Mouse (Mus musculus): ENCODE measurements at regions not wholly inside any gene's neighbourhood (a gene's known extent, or its start where the extent isn't known, plus 50 kb on each side); places are given as distances from the start of the nearest gene placed in this dataset.

DNA sequence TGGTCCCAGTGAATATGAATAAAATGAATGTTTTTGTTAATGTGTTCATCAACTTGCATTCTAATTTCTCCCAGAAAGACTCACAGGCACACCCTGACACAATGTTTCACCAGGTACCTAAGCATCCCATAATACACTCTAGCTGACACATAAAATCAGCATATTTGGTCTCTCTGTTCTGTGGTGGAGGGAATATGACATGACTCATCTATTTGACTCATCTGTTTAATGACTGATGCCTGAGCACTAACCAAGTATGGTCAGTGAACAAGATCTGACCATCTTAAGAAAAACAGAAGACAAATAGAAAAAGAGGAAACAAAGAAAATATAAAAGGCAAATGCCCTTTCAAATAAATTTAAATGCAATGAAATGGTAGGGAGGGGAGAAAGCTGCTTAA is 367.0 kb upstream of the Ercc4 start:
- TF ChIP-seq POLR2A (IDR thresholded peaks at IDR 0.05; ENCODE audit: borderline replicate concordance, extremely low read depth, low read depth, low read length) = no peak
- TF ChIP-seq CTCF (IDR thresholded peaks at IDR 0.05; ENCODE audit: insufficient read depth, low read length) = no peak

Data from lung, adult 2 months (tissue).